Mouse (Mus musculus) thymus, adult 2 months (tissue): ENCODE data around the gene Fscn2.

Experiments used
- CTCF ChIP-seq: fragments of 200-500 bp; IDR thresholded peaks from 2 replicates; pipeline ENCODE4 v1.5.1; 2012; ENCODE audit warnings: mild to moderate bottlenecking, control low read depth, low read length, moderate library complexity, borderline replicate concordance; ENCODE audit not compliant: control insufficient read depth, poor library complexity, insufficient read depth; ENCODE audit errors: extremely low read depth
- POLR2A ChIP-seq: fragments of 200-500 bp; IDR thresholded peaks from 2 replicates; pipeline ENCODE4 v1.6.1; 2012; ENCODE audit warnings: mild to moderate bottlenecking, low read length, control low read depth, moderate library complexity; ENCODE audit not compliant: control insufficient read depth, poor library complexity, insufficient read depth; ENCODE audit errors: extremely low read depth

GRCm38 (mm10) chr11:120337447-120337846 is 23.9 kb upstream of the Fscn2 start:
- TF ChIP-seq CTCF (no peak), POLR2A (no peak)
